Mouse (Mus musculus) mesoderm, embryonic 11.5 days (tissue): ENCODE data around the gene Rs1.
"Not testable (repeated sequence)": the region's sequence is repeated elsewhere in the genome, so short reads cannot be mapped to it uniquely, and the experiment has no call there.

Source experiments
- DNase-seq: peaks from one replicate; pipeline ENCODE4 v3.0.0-alpha.2; 2012; ENCODE audit warnings: low read depth, low spot score

Rs1 gene

GRCm38 (mm10) chrX:160767713-160768112, at the start of gene Rs1:
Rs1 (plus strand) TSS chrX:160768013.
- no peak for DNase-seq

DNA sequence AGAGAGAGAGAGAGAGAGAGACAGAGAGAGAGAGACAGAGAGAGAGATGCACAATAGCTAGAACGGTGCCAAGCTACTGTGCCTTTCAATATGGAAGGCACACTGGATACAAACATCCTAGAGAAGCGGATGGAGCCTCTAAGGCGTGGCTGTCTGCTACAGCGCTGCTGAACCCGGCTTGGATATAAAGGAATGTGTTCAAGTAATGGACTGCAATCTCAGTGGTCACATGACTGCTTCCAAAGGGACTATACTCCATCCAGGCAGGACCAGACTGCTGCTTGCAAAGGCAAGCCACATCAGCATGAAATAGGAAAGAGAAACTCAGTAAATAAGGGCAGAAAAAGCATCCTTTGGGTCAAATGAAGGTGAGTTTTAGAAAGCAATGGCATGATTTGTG, 32.2 kb upstream of the Rs1 start, which contains the start of gene Ppef1:
TSS of gene Ppef1 (minus strand) at position 116 of the 400 bp plus-strand sequence.
- no peak for DNase-seq

DNA sequence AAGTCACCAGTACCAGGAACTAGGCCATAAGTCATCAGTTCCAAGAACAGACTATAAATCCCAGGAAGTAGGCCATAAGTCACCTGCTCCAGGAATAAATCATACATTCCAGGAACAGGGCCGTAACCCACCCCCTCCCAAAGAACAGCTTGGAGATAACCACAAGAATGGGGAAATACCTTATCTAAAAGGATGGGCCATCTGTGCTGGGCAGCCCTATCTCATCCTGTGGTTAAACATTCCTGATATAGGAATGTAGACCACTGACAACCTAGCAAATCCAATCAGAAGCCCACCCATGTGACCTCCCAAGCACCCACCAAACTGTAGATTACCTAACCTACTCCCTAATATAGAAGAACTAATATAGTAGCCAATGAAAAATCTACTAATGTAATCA, 22.4 kb upstream of the Rs1 start:
- DNase-seq: no peak

DNA sequence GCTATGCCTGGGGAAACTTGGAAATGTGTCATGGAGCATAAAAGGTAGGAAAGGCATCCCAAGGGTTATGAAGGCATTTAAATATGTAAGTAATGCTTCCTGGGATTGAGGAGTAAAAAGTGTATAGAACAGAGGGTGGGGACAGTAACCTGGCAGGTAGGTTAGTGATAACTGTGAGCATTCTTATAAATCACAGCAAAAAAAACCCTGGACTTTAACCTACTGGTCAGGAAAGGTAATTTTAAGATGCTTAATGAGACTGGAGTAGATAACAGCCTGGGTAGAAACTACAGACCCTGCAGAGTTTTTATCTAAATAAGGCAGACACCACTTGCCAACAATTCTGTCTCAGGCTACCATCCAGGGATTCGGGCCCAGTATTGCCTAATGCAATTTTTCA, 19.2 kb upstream of the Rs1 start:
- DNase-seq: no peak

- no peak for DNase-seq
Measured at GRCm38 (mm10) chrX:160750808-160751207, 17.0 kb upstream of the Rs1 start.

DNA sequence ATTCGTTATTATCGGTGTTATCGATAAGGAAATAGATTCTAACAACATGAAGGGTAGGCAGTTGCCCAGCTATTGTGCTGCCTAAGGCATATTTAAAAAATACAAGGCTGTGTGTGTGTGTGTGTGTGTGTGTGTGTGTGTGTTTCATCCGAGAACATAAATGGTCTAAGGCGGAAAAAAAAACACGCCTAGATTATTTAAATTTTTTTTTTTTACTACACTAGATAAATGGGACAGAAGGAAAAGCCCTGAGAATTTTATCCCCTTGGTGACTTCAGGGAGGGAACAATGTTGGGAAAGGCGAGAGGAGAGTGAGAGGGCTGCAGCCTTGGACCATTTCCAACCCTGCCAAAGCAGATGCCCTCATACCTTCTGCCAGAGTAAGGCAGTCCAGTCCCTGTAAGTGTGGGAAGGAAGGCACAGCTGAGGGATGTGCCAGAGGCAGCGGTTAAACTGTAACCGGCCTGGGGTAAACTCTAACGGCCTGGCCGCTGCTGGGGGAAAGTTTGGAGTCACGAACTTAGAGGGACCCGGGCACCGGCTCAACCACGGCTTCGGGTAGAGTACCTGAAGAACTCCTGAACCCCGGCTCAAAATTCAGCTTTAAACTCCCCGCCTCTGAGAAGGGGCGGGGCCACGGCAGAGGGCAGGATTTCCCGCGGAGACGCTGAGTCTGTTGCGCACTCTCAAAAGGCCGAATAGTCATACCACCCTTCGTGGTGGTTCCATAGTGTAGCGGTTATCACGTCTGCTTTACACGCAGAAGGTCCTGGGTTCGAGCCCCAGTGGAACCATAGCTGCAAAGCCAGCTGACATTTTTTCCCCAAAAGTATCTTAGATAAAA, 2.2 kb upstream of the Rs1 start:
- DNase-seq: peak; percentile 84

GRCm38 (mm10) chrX:160766233-160766616, 1.6 kb upstream of the Rs1 start:
- peak; percentile 38 for DNase-seq

- not testable (repeated sequence) for DNase-seq
Measured at GRCm38 (mm10) chrX:160769622-160770021, 1.8 kb downstream of the Rs1 start.

DNA sequence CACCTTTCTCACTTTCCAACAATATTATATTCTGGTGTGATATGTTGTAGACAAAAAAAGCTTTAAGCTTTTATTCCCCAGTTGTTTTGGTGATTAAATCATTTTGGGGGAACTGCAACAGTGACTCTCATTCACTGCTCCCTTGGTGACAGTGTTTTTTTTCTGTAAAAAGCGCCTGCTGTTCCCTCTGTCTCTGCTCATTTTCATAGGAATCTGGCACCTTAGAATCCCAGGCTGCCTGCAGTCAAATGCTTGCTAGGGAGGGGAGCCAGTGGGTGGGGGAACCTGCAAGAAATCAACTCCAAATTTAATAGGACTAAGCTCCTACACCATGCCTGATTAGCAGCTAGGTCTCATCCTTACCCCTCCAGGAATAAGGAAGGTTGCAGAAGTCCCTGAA, 5.2 kb downstream of the Rs1 start:
- no peak for DNase-seq

DNA sequence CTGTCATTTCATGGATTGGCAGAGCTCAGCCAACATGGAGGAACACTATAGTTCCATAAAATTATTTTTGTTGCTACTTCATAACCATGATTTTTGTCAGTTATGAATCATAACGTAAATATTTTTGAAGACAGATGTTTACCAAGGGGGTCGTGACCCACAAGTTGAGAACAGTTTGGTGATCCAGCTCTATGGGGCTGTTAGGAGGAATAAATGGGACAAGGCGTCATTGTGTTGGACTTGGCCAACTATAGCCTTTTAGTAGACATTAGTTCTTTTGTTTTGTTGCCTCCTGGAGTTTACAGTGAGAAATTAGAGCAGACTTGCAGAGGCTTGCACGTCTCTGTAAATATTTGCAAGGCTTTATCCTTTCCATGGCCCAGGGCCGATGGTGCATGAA, 14.5 kb downstream of the Rs1 start:
- DNase-seq: no peak

DNA sequence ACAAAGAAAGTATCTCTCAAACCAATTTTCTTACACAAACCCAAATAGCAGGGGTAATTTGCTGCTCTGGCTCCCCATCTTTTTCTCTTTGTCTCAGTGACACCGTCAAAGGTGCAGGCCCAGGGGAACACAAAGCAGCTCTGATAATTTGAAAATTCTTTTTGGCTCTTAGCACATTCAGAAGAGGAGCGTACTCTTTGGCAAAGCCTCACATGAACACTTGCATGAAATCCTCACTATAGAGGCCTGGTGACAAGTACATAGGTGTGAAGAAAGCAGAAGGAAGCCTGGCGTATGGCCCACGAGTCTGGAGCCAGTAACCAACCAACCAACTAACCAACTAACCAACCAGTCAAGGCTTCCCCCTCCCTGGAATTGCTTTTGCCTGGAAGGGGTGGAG, 27.1 kb downstream of the Rs1 start:
- no peak for DNase-seq

GRCm38 (mm10) chrX:160804409-160805150, 36.8 kb downstream of the Rs1 start:
- DNase-seq: no peak

GRCm38 (mm10) chrX:160808226-160808625, 40.4 kb downstream of the Rs1 start:
- no peak for DNase-seq
